Mouse (Mus musculus) lung, embryonic 14.5 days (tissue): ENCODE results near the gene Arpc3. TPM values are rescaled to one million over a fixed set of nuclear protein-coding genes. Genes with fewer than 3 reads are reported as not detected.
"Not testable (repeated sequence)": the region's sequence is repeated elsewhere in the genome, so short reads cannot be mapped to it uniquely, and the experiment has no call there.

Experiments used
- ATAC-seq: fragments of 200-750 bp; cut with Nextera tagmentation; 2 replicates; pipeline ENCODE4 v1.8.0; 2017; ENCODE audit warnings: mild to moderate bottlenecking, moderate TSS enrichment, moderate library complexity; ENCODE audit not compliant: insufficient read depth
- DNase-seq: peaks from one replicate; pipeline ENCODE4 v3.0.0-alpha.2; 2015
- H3K27ac ChIP-seq: fragments of 300-500 bp; sonication (generic); 2 replicates; pipeline ENCODE4 v1.5.1; 2014; ENCODE audit warnings: low read depth, mild to moderate bottlenecking, moderate library complexity
- H3K27me3 ChIP-seq: fragments of 300-500 bp; sonication (generic); 2 replicates; pipeline ENCODE4 v1.6.1; 2014; ENCODE audit warnings: low read length, control low read depth; ENCODE audit not compliant: insufficient read depth
- H3K36me3 ChIP-seq: fragments of 300-500 bp; sonication (generic); 2 replicates; pipeline ENCODE4 v1.6.1; 2014; ENCODE audit warnings: control low read depth; ENCODE audit not compliant: insufficient read depth
- H3K4me1 ChIP-seq: fragments of 300-500 bp; sonication (generic); 2 replicates; pipeline ENCODE4 v1.6.1; 2014; ENCODE audit warnings: antibody characterized with exemption, control low read depth; ENCODE audit not compliant: insufficient read depth
- H3K4me2 ChIP-seq: fragments of 300-500 bp; sonication (generic); 2 replicates; pipeline ENCODE4 v1.6.1; 2014; ENCODE audit warnings: mild to moderate bottlenecking
- H3K4me3 ChIP-seq: fragments of 300-500 bp; sonication (generic); 2 replicates; pipeline ENCODE4 v1.5.1; 2014; ENCODE audit warnings: low read depth, low read length
- H3K9ac ChIP-seq: fragments of 300-500 bp; sonication (generic); 2 replicates; pipeline ENCODE4 v1.6.1; 2014
- H3K9me3 ChIP-seq: fragments of 300-500 bp; sonication (generic); 2 replicates; pipeline ENCODE4 v1.6.1; 2016; ENCODE audit warnings: low read depth, low read length, control low read depth
- CTCF ChIP-seq: IDR thresholded peaks from 2 replicates; pipeline ENCODE4 v1.5.1; 2016; ENCODE audit warnings: antibody characterized with exemption, low read depth
- WGBS: fragments of 180-500 bp; shearing (Covaris S2); extraction: QIAGEN DNeasy Blood & Tissue Kit; methylation state at CpG from one replicate; pipeline ENCODE4 v1.1.7; 2014; 5-methylcytosine and 5-hydroxymethylcytosine counted together
- polyA plus RNA-seq: library from polyadenylated mRNA; unstranded; fragments of >200 nt; fragmentation: Nextera tagmentation; extraction: Ambion mirVana; gene quantifications from 2 replicates; pipeline ENCODE4 v1.2.1, GENCODE M21; 2014

Arpc3 gene
- polyA plus RNA-seq, 1 experiment from 2014 or later: 48.7 TPM

DNA sequence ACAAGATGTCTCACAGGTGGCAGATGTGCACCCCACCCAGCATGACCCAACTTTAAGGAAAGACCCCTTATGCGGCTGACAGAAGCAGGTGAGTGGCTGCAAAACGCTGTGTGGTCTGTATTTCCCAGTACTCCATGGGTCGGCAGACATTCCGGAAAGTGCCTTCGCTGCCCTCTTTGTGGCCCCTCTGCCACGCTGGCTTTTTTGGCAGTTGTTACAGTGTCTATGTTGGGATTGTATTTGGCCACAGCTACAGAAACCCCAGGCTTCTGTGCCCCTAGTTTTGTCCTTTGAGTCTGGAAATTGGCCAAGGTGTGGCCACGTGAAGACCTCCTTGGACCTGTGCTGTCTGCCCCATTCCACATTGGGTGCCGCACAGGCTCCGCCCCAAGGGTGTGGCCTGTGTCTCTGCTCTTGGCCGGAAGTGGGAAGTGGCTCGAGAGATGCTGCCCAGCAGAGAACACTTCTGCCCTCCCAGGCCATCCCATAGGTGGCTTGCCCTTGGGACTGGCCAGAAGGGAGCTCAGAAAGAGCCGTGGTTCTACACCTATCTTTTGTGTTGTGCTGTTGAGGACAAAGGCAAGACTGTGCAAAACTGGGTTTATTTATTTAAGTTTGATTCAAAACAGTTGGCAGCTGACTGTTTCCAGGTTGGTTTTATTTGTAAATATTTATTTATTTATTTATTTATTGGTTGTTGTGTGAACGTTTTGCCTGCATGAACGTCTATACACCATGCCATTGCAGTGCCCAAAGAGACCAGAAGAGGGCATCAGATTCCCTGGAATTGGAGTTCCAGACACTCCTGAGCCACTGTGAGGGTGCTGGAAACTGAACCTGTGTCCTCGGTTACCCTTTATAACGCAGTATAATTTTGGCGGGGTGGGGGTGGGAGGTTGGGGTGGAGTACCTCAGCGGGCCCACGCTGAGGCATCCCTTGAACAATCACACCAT lies 18.3 kb downstream of the Arpc3 start:
- DNase-seq (peak; percentile 10), ATAC-seq (no peak)
- Histone ChIP-seq H3K27ac (no peak overlapping the region), H3K4me3 (no peak overlapping the region), H3K9me3 (no peaks in the 10 kb centered on the region), H3K36me3 (peaks cover 27% of the 10 kb centered on the region), H3K4me1 (no peaks in the 10 kb centered on the region), H3K4me2 (no peak overlapping the region), H3K9ac (no peak overlapping the region), H3K27me3 (no peaks in the 10 kb centered on the region)
- WGBS: 83% methylated on average over 19 of the region's 19 CpGs
- TF ChIP-seq CTCF: peak; percentile 36

DNA sequence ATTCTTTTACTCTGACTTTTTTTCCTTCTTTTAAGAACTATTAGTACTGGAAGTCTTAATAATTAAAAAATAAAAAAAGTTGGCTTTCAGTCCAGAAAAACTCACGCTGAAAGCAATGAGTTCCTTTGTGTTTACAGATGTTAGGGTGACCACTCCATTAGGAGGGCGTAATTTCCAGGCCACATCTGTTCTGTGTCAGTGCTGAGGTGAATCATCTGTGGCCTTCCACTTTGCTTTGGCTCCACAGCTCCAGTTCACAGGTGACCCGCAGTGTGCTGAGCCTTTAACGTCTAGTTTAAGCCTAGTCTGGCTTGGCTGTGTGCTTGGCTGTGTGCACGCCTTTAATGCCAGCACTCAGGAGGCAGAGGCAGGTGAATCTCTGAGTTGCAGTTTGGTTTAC lies 20.2 kb downstream of the Arpc3 start:
- 67% methylated on average over 5 of the region's 5 CpGs for WGBS
- DNase-seq (no peak), ATAC-seq (no peak)
- H3K4me2 ChIP-seq: no peak overlapping the region
- H3K9ac ChIP-seq: no peak overlapping the region
- H3K27me3 ChIP-seq: no peaks in the 10 kb centered on the region
- H3K27ac ChIP-seq: no peak overlapping the region
- peaks cover 8% of the 10 kb centered on the region for H3K36me3 ChIP-seq
- H3K4me1 ChIP-seq: no peaks in the 10 kb centered on the region
- no peaks in the 10 kb centered on the region for H3K9me3 ChIP-seq
- no peak for TF ChIP-seq CTCF
- H3K4me3 ChIP-seq: no peak overlapping the region

DNA sequence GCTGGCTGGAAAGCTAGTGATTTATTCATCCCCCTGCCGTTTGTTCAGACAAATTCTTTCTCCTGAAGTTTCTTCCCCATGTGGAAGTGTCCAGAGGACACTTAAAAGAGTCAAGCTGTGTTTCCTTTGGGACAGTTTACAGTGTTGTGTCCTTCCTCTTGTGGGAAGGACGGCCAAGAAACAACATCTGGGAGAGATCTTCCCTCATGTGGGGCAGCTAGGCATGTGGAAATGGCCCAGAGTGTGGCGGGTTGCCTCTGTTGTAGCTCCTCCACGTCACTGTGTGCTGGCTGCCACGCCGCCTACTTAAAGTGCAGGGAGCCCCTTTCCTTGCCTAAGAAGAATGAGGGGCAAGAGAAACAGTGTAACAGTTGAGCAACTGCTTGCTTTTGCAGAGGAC lies 21.1 kb downstream of the Arpc3 start:
- no peak for TF ChIP-seq CTCF
- H3K36me3 ChIP-seq: no peaks in the 10 kb centered on the region
- no peak overlapping the region for H3K4me2 ChIP-seq
- H3K27me3 ChIP-seq: no peaks in the 10 kb centered on the region
- H3K9ac ChIP-seq: no peak overlapping the region
- H3K27ac ChIP-seq: no peak overlapping the region
- ATAC-seq: peak; percentile 74
- H3K4me1 ChIP-seq: no peaks in the 10 kb centered on the region
- DNase-seq: peak; percentile 73
- 30% methylated on average over 6 of the region's 6 CpGs for WGBS
- H3K9me3 ChIP-seq: no peaks in the 10 kb centered on the region
- H3K4me3 ChIP-seq: no peak overlapping the region

DNA sequence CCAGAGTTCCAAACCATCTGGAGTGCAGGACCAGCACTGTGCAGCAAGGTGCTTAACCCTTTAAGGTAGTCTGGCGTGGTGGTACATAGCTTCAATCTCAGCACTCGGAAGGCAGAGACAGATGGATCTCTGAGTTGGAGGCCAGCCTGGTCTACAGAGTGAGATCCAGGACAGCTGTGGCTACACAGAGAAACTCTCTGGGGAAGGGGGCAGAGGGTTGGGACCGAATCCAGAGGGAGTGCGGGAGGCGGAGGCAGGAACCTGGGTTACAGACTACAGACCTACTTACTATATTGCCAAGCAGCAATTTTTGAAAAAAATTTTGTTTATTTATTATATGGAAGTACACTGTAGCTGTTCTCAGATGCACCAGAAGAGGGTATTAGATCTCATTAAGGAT lies 22.7 kb downstream of the Arpc3 start:
- 85% methylated on average over 5 of the region's 5 CpGs for WGBS
- Histone ChIP-seq H3K4me3 (no peak overlapping the region), H3K4me2 (no peak overlapping the region), H3K9me3 (no peaks in the 10 kb centered on the region), H3K4me1 (no peaks in the 10 kb centered on the region), H3K27me3 (no peaks in the 10 kb centered on the region), H3K27ac (no peak overlapping the region), H3K36me3 (no peaks in the 10 kb centered on the region), H3K9ac (no peak overlapping the region)
- no peak for TF ChIP-seq CTCF
- no peak for ATAC-seq
- DNase-seq: no peak

DNA sequence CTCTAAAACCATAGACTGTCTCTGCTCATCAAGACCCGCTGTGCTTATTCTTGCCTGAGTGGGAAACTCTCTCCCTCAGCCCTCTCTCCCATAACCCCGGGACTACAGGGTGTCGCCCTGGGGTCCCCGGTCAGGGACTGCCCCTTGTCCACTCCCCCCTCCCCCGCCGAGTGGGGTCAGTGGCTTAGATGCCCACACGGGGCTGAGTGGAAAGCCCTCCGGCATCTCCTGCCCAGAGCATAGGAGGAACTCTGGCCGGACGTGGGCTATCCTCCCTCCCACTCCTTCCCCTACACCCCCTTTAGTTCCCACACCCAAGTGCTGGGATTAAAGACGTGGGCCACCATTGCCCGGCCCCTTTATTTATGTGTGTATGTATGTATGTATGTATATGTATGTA lies 23.8 kb downstream of the Arpc3 start:
- DNase-seq (no peak), ATAC-seq (no peak)
- no peak for TF ChIP-seq CTCF
- Histone ChIP-seq H3K4me2 (no peak overlapping the region), H3K9me3 (no peaks in the 10 kb centered on the region), H3K9ac (no peak overlapping the region), H3K27me3 (no peaks in the 10 kb centered on the region), H3K27ac (no peak overlapping the region), H3K4me1 (no peaks in the 10 kb centered on the region), H3K4me3 (no peak overlapping the region), H3K36me3 (no peaks in the 10 kb centered on the region)
- WGBS: 86% methylated on average over 12 of the region's 12 CpGs

DNA sequence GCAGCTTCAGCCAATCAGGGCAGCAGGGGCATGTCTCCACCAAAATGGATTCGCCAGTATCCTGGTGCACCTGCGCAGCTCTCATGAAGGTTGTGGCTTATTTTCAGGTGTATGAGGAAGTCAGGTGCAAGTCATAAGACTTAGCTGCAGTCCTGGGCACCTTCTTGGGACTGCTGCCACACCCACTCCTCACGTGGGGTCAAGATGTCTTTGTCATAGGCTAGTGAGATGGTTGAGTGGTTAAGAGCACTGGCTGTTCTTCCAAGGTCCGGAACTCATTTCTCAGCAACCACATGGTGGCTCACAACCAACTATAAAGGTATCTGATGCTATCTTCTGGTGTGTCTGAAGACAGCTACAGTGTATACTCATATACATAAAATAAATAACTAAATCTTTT lies 29.0 kb downstream of the Arpc3 start:
- DNase-seq, H3K9me3 ChIP-seq, H3K4me1 ChIP-seq, H3K4me2 ChIP-seq, H3K27ac ChIP-seq, H3K27me3 ChIP-seq, H3K4me3 ChIP-seq, ATAC-seq, H3K9ac ChIP-seq: not testable (repeated sequence)
- 53% methylated on average over 4 of the region's 4 CpGs for WGBS
- peaks cover 11% of the 10 kb centered on the region; the same call in 1 of the 2 replicates for H3K36me3 ChIP-seq

DNA sequence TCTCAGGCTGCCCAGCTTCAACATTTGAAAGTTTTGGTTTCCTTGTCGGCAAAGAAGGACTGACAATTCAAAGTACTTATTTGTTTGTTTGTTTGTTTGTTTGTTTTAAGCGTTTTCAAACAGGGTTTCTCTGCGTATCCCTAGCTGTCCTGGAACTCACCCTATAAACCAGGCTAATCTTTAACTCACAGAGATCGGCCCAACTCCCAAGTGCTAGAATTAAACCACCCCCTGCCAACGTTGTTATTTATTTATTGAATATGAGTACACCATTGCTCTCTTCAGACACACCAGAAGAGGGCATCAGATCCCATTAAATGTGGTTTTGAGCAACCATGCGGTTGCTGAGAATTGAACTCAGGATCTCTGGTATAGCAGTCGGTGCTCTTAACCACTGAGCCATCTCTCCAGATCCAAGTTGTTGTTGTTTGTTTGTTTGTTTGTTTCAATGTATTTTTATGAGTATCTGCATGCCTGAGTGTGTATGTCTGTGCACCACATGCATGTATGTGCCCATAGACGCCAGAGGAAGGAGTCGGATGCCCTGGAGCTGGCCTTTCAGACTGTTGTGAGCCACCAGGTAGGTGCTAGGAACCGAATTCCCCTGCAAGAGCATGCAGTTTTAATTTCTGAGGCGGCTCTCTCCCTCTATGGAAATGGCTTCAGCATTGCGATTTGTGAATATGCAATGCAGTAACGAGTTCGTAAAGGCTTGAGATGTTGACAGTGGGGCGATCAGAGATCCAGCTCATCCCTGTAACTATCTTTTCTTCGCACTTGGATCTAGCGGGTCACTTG lies 29.8 kb downstream of the Arpc3 start, which contains the start of gene Anapc7:
Anapc7 (plus strand) TSS at position 423 of the 798 bp plus-strand sequence.
- DNase-seq (peak; percentile 20), ATAC-seq (no peak)
- Histone ChIP-seq H3K4me2 (peak within 1 kb of the TSS; percentile 91), H3K4me3 (peak within 1 kb of the TSS; percentile 96), H3K9ac (peak within 1 kb of the TSS; percentile 93), H3K27me3 (no peaks in the 10 kb centered on the region), H3K36me3 (peaks cover 11% of the 10 kb centered on the region; the same call in 1 of the 2 replicates), H3K4me1 (0 out of 2 replicates have a peak, but pooled peaks cover 4% of the 10 kb centered on the region), H3K9me3 (no peaks in the 10 kb centered on the region), H3K27ac (peak within 1 kb of the TSS; percentile 84)
- TF ChIP-seq CTCF: peak; percentile 46
- WGBS: 19% methylated on average over 17 of the region's 17 CpGs
